Comparison of ENCODE assay signal across 16 mouse cellular contexts in genomic region chr3:35334546-35334945, GRCm38 (mm10).
DNase-seq lines count a peak whose midpoint lies in the region; ATAC-seq and TF ChIP-seq lines count a peak whose summit lies in the region.
"Had no signal": no experiment of that assay in that cellular context is flagged by ENCODE, and none has a peak within 500 bp of the region (broad histone marks: within the 10 kb centered on the region; RNA-seq: fewer than 3 reads in every experiment).

No protein-coding gene starts in this region.

- no peak overlapping the region for H3K27ac ChIP-seq in heart, embryonic 10.5 days
- H3K27ac ChIP-seq in forebrain, embryonic 14.5 days (ENCODE audit: low read depth, low read length), result peak overlapping the region; percentile 56; the same call in 1 of the 2 replicates
- H3K27ac ChIP-seq in midbrain, postnatal 0 days (ENCODE audit: low read depth, low read length), result no peak overlapping the region
- H3K27ac ChIP-seq: heart, embryonic 15.5 days; limb, embryonic 13.5 days; liver, embryonic 15.5 days had no signal

- intact Hi-C loops in heart, postnatal 25 days (cut with DNase I), result no loop called here

- H3K4me1 ChIP-seq in heart, embryonic 10.5 days, result peaks cover 5% of the 10 kb centered on the region; the same call in 1 of the 2 replicates
- peaks cover 26% of the 10 kb centered on the region for H3K4me1 ChIP-seq in forebrain, embryonic 14.5 days (ENCODE audit: control insufficient read depth, insufficient read depth, low read length)
- H3K4me1 ChIP-seq in midbrain, postnatal 0 days (ENCODE audit: insufficient read depth, low read length), result no peaks in the 10 kb centered on the region
- H3K4me1 ChIP-seq: heart, embryonic 15.5 days; liver, embryonic 15.5 days had no signal

- H3K4me2 ChIP-seq in forebrain, embryonic 14.5 days (ENCODE audit: low read length), result no peak overlapping the region
- H3K4me2 ChIP-seq in midbrain, postnatal 0 days (ENCODE audit: low read depth, low read length, poor library complexity, severe bottlenecking), result no peak overlapping the region
- H3K4me2 ChIP-seq: heart, embryonic 15.5 days; limb, embryonic 13.5 days; liver, embryonic 15.5 days had no signal

- no peak overlapping the region for H3K9ac ChIP-seq in forebrain, embryonic 14.5 days (ENCODE audit: low read length)
- no peak overlapping the region for H3K9ac ChIP-seq in midbrain, postnatal 0 days (replicated peaks; ENCODE audit: low read length, poor library complexity, severe bottlenecking)
- H3K9ac ChIP-seq: heart, embryonic 15.5 days; limb, embryonic 13.5 days; liver, embryonic 15.5 days had no signal

- 22% methylated on average over 3 of the region's 3 CpGs for WGBS in heart, embryonic 10.5 days
- 8% methylated on average over 3 of the region's 3 CpGs for WGBS in forebrain, embryonic 14.5 days
- WGBS in midbrain, postnatal 0 days, result 27% methylated on average over 3 of the region's 3 CpGs

- peak; percentile 70 for DNase-seq in heart, embryonic 10.5 days (ENCODE audit: low spot score)
- DNase-seq in heart, postnatal 25 days (ENCODE audit: low spot score), result no peak
- peak; percentile 77 for DNase-seq in brain, embryonic 14.5 days (ENCODE audit: low read depth)
- DNase-seq in forebrain, embryonic 14.5 days (ENCODE audit: low spot score), result peak; percentile 65
- DNase-seq in midbrain, postnatal 0 days (ENCODE audit: low spot score), result peak; percentile 39
- DNase-seq in layer of hippocampus, adult 9-11 months, result no peak
- DNase-seq: adrenal gland, adult 2 months; cerebellum, adult 18-20 months; kidney, adult 9 months; lung, postnatal 36 days; right cerebral cortex, postnatal 25 days; thymus, postnatal 4 days had no signal

- no peak overlapping the region for H3K4me3 ChIP-seq in heart, embryonic 10.5 days
- H3K4me3 ChIP-seq in forebrain, embryonic 14.5 days (ENCODE audit: low read depth, low read length), result no peak overlapping the region
- H3K4me3 ChIP-seq in midbrain, postnatal 0 days (ENCODE audit: low read depth, low read length), result no peak overlapping the region
- H3K4me3 ChIP-seq: heart, embryonic 15.5 days; limb, embryonic 13.5 days; liver, embryonic 15.5 days had no signal

- H3K9me3 ChIP-seq in heart, embryonic 10.5 days, result no peaks in the 10 kb centered on the region
- no peaks in the 10 kb centered on the region for H3K9me3 ChIP-seq in forebrain, embryonic 14.5 days (replicated peaks; ENCODE audit: control insufficient read depth, low read length)
- H3K9me3 ChIP-seq in midbrain, postnatal 0 days (ENCODE audit: low read length), result no peaks in the 10 kb centered on the region
- H3K9me3 ChIP-seq: heart, embryonic 15.5 days; limb, embryonic 13.5 days; liver, embryonic 15.5 days had no signal

- ATAC-seq in forebrain, embryonic 14.5 days, result peak; percentile 27; the same call in 1 of the 2 replicates
- no peak for ATAC-seq in midbrain, postnatal 0 days (ENCODE audit: low FRiP score)
- no peak for ATAC-seq in inflammation-experienced regulatory T-cells, adult 6 months

- TF ChIP-seq POLR2A in brain, embryonic 14.5 days (IDR thresholded peaks at IDR 0.05; ENCODE audit: borderline replicate concordance, extremely low read depth, insufficient read depth, insufficient read length, poor library complexity, severe bottlenecking), result no peak

- TF ChIP-seq CTCF in brain, embryonic 14.5 days (IDR thresholded peaks at IDR 0.05; ENCODE audit: borderline replicate concordance, extremely low read depth, insufficient read depth, insufficient read length), result peak; percentile 44; the same call in 1 of the 2 replicates
- TF ChIP-seq CTCF in midbrain, postnatal 0 days (IDR thresholded peaks at IDR 0.05), result peak; percentile 27; the same call in 1 of the 2 replicates

- no peaks in the 10 kb centered on the region for H3K27me3 ChIP-seq in heart, embryonic 10.5 days (ENCODE audit: insufficient read depth, poor library complexity, severe bottlenecking)
- no peaks in the 10 kb centered on the region for H3K27me3 ChIP-seq in forebrain, embryonic 14.5 days (replicated peaks; ENCODE audit: control insufficient read depth, insufficient read depth, low read length)
- H3K27me3 ChIP-seq in midbrain, postnatal 0 days (ENCODE audit: insufficient read depth, low read length), result no peaks in the 10 kb centered on the region

- no peaks in the 10 kb centered on the region for H3K36me3 ChIP-seq in heart, embryonic 10.5 days
- H3K36me3 ChIP-seq in forebrain, embryonic 14.5 days (ENCODE audit: control insufficient read depth, insufficient read depth, low read length), result no peaks in the 10 kb centered on the region
- no peaks in the 10 kb centered on the region for H3K36me3 ChIP-seq in midbrain, postnatal 0 days (ENCODE audit: insufficient read depth, low read length)
- H3K36me3 ChIP-seq: heart, embryonic 15.5 days; limb, embryonic 13.5 days; liver, embryonic 15.5 days had no signal

Comparison
In these comparisons a context has a peak if more than half of its experiments do, and no peak if none do; other contexts are left out.
1. DNase-seq: peak in heart, embryonic 10.5 days (single experiment), brain, embryonic 14.5 days (single experiment), forebrain, embryonic 14.5 days (single experiment) and midbrain, postnatal 0 days (single experiment); none in heart, postnatal 25 days (single experiment) and layer of hippocampus, adult 9-11 months (single experiment).